9 mouse cellular contexts compared by ENCODE assay signal in the genomic region with DNA sequence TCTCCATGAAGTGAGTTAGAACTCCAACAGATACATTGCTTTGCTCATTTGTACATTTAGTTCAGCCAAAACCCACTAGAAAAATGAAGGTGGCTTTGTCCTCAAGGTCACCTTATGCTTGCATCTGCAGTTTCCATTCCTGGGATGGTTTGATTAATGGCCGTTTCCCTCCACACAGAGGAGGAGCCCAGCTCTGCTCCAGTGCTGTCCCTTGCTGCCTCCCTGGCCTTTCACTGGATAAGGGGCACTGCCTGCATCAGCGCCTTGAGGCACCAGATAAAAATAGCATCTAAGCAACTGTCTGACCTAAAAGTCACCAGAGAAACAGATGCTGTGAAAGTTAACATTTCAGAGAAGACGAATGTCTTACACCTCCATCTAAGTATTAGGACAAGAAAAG. TPM values are rescaled to one million over a fixed set of nuclear protein-coding genes. Genes with fewer than 3 reads are reported as not detected.
DNase-seq lines count a peak whose midpoint lies in the region; ATAC-seq lines count a peak whose summit lies in the region.
"Had no signal": no experiment of that assay in that cellular context is flagged by ENCODE, and none has a peak within 500 bp of the region (broad histone marks: within the 10 kb centered on the region; RNA-seq: fewer than 3 reads in every experiment).

No protein-coding gene starts in this region.

- H3K4me3 ChIP-seq in liver, embryonic 12.5 days = no peak overlapping the region
- H3K4me3 ChIP-seq in forebrain, embryonic 12.5 days (replicated peaks) = no peak overlapping the region; the same call in 1 of the 2 replicates
- H3K4me3 ChIP-seq: liver, embryonic 15.5 days had no signal

- no peak for DNase-seq in liver
- peak; percentile 33 to 56 for DNase-seq in kidney, postnatal 36 days
- peak; percentile 48 for DNase-seq in retina, postnatal 1 day
- DNase-seq in layer of hippocampus, adult 9-10 months (ENCODE audit: low spot score) = no peak
- no peak for DNase-seq in spleen, postnatal 4 days (ENCODE audit: low spot score in 2 of 2)
- DNase-seq in testis, postnatal 14 days (ENCODE audit: low spot score) = no peak

- H3K27me3 ChIP-seq in liver, embryonic 12.5 days (replicated peaks) = no peaks in the 10 kb centered on the region
- H3K27me3 ChIP-seq in forebrain, embryonic 12.5 days = no peaks in the 10 kb centered on the region
- H3K27me3 ChIP-seq: liver, embryonic 15.5 days had no signal

- H3K27ac ChIP-seq in liver, embryonic 12.5 days = no peak overlapping the region
- H3K27ac ChIP-seq in forebrain, embryonic 12.5 days = peak overlapping the region; percentile 80
- H3K27ac ChIP-seq: liver, embryonic 15.5 days had no signal

- no peak overlapping the region for H3K9ac ChIP-seq in liver, embryonic 12.5 days
- H3K9ac ChIP-seq in forebrain, embryonic 12.5 days = no peak overlapping the region
- H3K9ac ChIP-seq: liver, embryonic 15.5 days had no signal

- peaks cover 3% of the 10 kb centered on the region; the same call in 1 of the 2 replicates for H3K4me1 ChIP-seq in liver, embryonic 12.5 days
- peaks cover 67% of the 10 kb centered on the region for H3K4me1 ChIP-seq in forebrain, embryonic 12.5 days
- H3K4me1 ChIP-seq: liver, embryonic 15.5 days had no signal

- H3K4me2 ChIP-seq in liver, embryonic 12.5 days = no peak overlapping the region; the same call in 1 of the 2 replicates
- peak overlapping the region; percentile 49 for H3K4me2 ChIP-seq in forebrain, embryonic 12.5 days
- H3K4me2 ChIP-seq: liver, embryonic 15.5 days had no signal

- no peaks in the 10 kb centered on the region for H3K9me3 ChIP-seq in liver, embryonic 12.5 days (replicated peaks)
- H3K9me3 ChIP-seq in forebrain, embryonic 12.5 days = no peaks in the 10 kb centered on the region
- H3K9me3 ChIP-seq: liver, embryonic 15.5 days had no signal

- H3K36me3 ChIP-seq in liver, embryonic 12.5 days = no peaks in the 10 kb centered on the region
- no peaks in the 10 kb centered on the region for H3K36me3 ChIP-seq in forebrain, embryonic 12.5 days (replicated peaks)
- H3K36me3 ChIP-seq: liver, embryonic 15.5 days had no signal

- ATAC-seq in liver, embryonic 12.5 days = 0 out of 2 replicates have a peak, but pooled peaks have one; percentile 37
- no peak for ATAC-seq in forebrain, embryonic 12.5 days (ENCODE audit: low FRiP score)

- WGBS in liver, embryonic 12.5 days (ENCODE audit: insufficient replicate concordance) = 42% methylated on average over 3 of the region's 3 CpGs
- 27% methylated on average over 3 of the region's 3 CpGs for WGBS in forebrain, embryonic 12.5 days

RNA-seq across cellular contexts. Expression of a gene that starts 4.0 kb away (rescaled TPM):
- 3.0 and 3.8 TPM in 2 replicates for polyA plus RNA-seq in liver, embryonic 12.5 days (2016; fragmentation: Nextera tagmentation; extraction: Ambion mirVana)
- polyA plus RNA-seq in forebrain, embryonic 12.5 days (2016; fragmentation: Nextera tagmentation; extraction: Ambion mirVana) = 26.5 and 27.5 TPM in 2 replicates

RNA-seq across cellular contexts. Expression of a gene that starts 32.1 kb away (rescaled TPM):
- polyA plus RNA-seq in liver, embryonic 12.5 days (2016; fragmentation: Nextera tagmentation; extraction: Ambion mirVana) = not detected in 2 replicates
- polyA plus RNA-seq in forebrain, embryonic 12.5 days (2016; fragmentation: Nextera tagmentation; extraction: Ambion mirVana) = not detected in 2 replicates
- polyA plus RNA-seq: liver, embryonic 15.5 days had no signal

Comparison
In these comparisons a context has a peak if more than half of its experiments do, and no peak if none do; other contexts are left out.
1. DNase-seq: peak in kidney, postnatal 36 days (2 of 2) and retina, postnatal 1 day (single experiment); none in liver (single experiment), layer of hippocampus, adult 9-10 months (single experiment), spleen, postnatal 4 days (0 of 2) and testis, postnatal 14 days (single experiment).